Mouse (Mus musculus): Measurements from ENCODE around the gene Cpxm1. TPM values are rescaled to one million over a fixed set of nuclear protein-coding genes. Genes with fewer than 3 reads are reported as not detected.

Gene Cpxm1
- polyA plus RNA-seq, 1 experiment from 2014 or later = 29.9 TPM

DNA sequence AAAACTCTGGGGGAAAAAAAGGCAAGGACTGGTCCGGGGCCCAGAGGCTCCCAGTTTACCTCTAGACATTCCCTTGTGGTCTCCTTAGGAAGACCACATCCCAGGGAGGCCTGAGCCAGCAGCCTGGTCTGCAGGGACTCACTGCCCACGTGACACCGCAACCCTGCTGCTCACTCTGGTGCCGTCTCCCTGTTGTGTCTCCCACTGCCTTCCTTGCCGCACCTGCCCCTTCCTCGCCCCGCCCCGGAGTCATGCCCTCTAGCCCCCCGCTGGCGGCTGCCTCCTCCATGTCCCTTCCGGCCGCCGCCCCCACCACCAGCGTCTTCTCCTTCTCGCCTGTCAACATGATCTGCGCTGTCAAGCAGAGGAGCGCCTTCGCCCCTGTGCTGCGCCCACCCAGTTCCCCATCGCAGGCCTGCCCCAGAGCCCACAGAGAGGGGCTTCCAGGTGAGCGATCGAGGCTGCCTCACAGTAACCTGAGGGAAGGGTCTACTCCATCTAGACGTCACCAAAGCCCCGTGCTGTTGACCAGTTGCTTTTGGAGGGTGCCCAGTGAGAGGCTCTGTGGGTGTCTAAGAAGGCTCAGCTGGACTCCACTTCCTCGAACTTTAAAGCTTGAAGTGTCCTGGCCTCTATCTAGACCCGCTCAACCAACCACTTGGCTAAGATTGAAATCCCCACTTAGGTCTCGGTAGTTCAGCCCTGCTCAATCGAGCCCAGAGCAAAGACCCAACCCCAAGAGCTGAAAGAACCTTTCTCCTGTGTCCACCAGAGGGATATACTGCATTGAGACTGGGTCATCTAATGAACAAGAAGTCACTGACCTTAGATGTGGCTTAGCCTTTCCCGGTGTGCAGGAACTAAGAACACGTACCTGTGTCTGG, 31.9 kb downstream of the Cpxm1 start:
- Histone ChIP-seq H3K4me3 (ENCODE audit: low read depth, low read length) (peak overlapping the region; percentile 23), H3K27me3 (ENCODE audit: control insufficient read depth, insufficient read depth, low read length) (peaks cover 36% of the 10 kb centered on the region), H3K4me1 (replicated peaks; ENCODE audit: control insufficient read depth, insufficient read depth, low read length) (peaks cover 10% of the 10 kb centered on the region; the same call in 1 of the 2 replicates), H3K27ac (ENCODE audit: low read depth, low read length) (no peak overlapping the region), H3K4me2 (ENCODE audit: low read depth, low read length, severe bottlenecking) (peak overlapping the region; percentile 42), H3K9me3 (ENCODE audit: control insufficient read depth, low read length) (no peaks in the 10 kb centered on the region), H3K9ac (ENCODE audit: low read length) (0 out of 2 replicates have a peak overlapping the region, but pooled peaks have one; percentile 12), H3K36me3 (ENCODE audit: control insufficient read depth, insufficient read depth, low read length) (no peaks in the 10 kb centered on the region)
- 8% methylated on average over 30 of the region's 30 CpGs for WGBS
- DNase-seq (ENCODE audit: low spot score) (peak; percentile 51), ATAC-seq (replicated peaks; ENCODE audit: low FRiP score) (no peak)

DNA sequence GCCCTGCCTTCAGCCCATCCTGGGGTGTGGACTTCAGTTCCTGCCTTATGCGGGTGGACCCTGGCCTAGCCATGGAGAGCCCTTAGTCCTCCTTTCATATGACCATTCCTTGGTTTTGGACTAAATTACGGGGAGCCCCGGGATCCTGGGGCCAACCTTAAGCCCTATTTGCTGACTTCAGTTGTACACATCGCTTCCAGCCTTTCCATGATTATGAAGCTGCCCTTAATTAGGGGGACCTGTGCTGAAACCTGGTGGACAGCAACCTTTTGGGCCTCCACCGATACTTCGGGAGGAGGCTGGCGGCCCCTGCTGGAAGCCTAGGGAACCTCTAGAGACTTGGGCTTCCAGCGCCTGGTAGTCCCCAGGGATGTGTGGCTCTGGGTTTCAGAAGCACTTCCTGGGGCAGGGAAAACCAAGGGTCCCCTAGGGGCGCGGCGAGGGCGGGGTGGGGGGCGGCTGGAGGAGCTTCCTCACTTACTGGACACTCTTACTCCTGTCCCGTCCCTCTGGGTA, 34.8 kb downstream of the Cpxm1 start:
- WGBS = 1% methylated on average over 14 of the region's 14 CpGs
- no peak overlapping the region for H3K27ac ChIP-seq (ENCODE audit: low read depth, low read length)
- H3K4me3 ChIP-seq (ENCODE audit: low read depth, low read length) = no peak overlapping the region
- peaks cover 10% of the 10 kb centered on the region; the same call in 1 of the 2 replicates for H3K4me1 ChIP-seq (replicated peaks; ENCODE audit: control insufficient read depth, insufficient read depth, low read length)
- no peak overlapping the region for H3K9ac ChIP-seq (ENCODE audit: low read length)
- DNase-seq (ENCODE audit: low spot score) = peak; percentile 82
- peaks cover 47% of the 10 kb centered on the region for H3K27me3 ChIP-seq (ENCODE audit: control insufficient read depth, insufficient read depth, low read length)
- H3K4me2 ChIP-seq (ENCODE audit: low read depth, low read length, severe bottlenecking) = no peak overlapping the region
- ATAC-seq (replicated peaks; ENCODE audit: low FRiP score) = 0 out of 2 replicates have a peak, but pooled peaks have one; percentile 67
- H3K9me3 ChIP-seq (ENCODE audit: control insufficient read depth, low read length) = no peaks in the 10 kb centered on the region
- no peaks in the 10 kb centered on the region for H3K36me3 ChIP-seq (ENCODE audit: control insufficient read depth, insufficient read depth, low read length)

DNA sequence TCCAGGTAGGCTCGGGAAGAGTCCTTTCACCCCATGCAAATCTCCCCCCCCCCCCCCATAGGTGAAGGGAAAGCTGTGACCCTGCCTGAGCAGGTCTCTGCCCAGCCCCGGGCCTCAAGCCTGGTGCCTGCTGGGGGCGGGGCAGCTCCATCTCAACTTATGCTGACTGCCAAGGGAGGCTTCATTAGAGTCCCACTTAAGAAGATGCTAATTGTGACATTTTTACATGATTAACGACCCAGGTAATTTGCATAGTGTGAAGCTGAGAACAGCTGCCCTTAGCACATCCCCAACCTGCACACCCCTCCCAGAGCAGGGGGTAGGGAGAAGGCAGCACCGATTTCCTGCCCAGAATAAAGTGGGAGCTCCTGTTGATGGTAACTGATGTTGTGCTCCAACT, 38.5 kb downstream of the Cpxm1 start:
- H3K4me1 ChIP-seq (replicated peaks; ENCODE audit: control insufficient read depth, insufficient read depth, low read length) = peaks cover 8% of the 10 kb centered on the region; the same call in 1 of the 2 replicates
- H3K27me3 ChIP-seq (ENCODE audit: control insufficient read depth, insufficient read depth, low read length) = peaks cover 42% of the 10 kb centered on the region
- H3K27ac ChIP-seq (ENCODE audit: low read depth, low read length) = no peak overlapping the region
- H3K9me3 ChIP-seq (ENCODE audit: control insufficient read depth, low read length) = no peaks in the 10 kb centered on the region
- H3K9ac ChIP-seq (ENCODE audit: low read length) = no peak overlapping the region
- no peak overlapping the region for H3K4me2 ChIP-seq (ENCODE audit: low read depth, low read length, severe bottlenecking)
- no peak overlapping the region for H3K4me3 ChIP-seq (ENCODE audit: low read depth, low read length)
- DNase-seq (ENCODE audit: low spot score) = no peak
- no peaks in the 10 kb centered on the region for H3K36me3 ChIP-seq (ENCODE audit: control insufficient read depth, insufficient read depth, low read length)
- ATAC-seq (replicated peaks; ENCODE audit: low FRiP score) = peak; percentile 64
- 24% methylated on average over 5 of the region's 5 CpGs for WGBS

DNA sequence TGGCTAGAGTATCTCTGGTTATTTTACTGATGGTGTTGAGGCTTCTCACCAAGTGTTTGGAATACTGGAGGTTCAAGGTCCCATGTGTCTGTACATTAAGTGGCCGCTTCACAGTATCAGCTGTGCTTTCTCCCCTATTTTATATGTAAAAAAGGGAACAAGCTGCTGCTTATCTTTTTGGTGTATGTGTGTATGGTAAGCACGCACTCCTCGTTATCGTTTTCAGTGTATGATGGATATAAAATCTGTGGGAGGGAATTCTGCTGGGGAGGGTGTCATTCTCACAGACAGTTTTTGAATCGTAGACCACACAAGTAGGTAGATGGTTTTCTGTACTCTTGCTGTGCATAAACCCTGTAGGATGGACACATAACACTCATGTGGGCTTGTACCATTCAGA, 39.8 kb downstream of the Cpxm1 start:
- Histone ChIP-seq H3K4me3 (ENCODE audit: low read depth, low read length) (no peak overlapping the region), H3K27ac (ENCODE audit: low read depth, low read length) (no peak overlapping the region), H3K9me3 (ENCODE audit: control insufficient read depth, low read length) (no peaks in the 10 kb centered on the region), H3K9ac (ENCODE audit: low read length) (no peak overlapping the region), H3K4me2 (ENCODE audit: low read depth, low read length, severe bottlenecking) (no peak overlapping the region), H3K27me3 (ENCODE audit: control insufficient read depth, insufficient read depth, low read length) (peaks cover 32% of the 10 kb centered on the region), H3K36me3 (ENCODE audit: control insufficient read depth, insufficient read depth, low read length) (no peaks in the 10 kb centered on the region), H3K4me1 (replicated peaks; ENCODE audit: control insufficient read depth, insufficient read depth, low read length) (peaks cover 8% of the 10 kb centered on the region; the same call in 1 of the 2 replicates)
- ATAC-seq (replicated peaks; ENCODE audit: low FRiP score) (no peak), DNase-seq (ENCODE audit: low spot score) (no peak)
- WGBS = 96% methylated on average over 5 of the region's 5 CpGs

DNA sequence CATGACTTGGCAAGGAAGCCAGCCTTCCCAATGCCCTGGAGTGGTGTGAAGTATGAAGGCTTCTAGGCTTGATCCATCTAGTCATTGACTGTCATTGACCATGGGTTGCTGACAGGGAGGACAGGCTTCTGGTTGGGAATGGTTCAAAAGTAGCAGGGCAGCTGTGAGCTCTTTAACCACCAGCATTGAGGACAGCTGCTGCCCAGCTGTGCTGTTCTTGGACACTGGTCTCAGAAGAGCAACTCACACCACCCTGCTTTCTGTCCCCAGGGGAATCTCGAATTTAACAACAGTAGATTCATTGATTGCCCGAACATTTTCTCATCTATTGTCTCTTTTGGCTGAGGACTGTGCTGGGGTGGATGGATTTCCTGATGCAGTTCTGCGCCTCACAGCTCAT, 43.5 kb downstream of the Cpxm1 start:
- H3K27me3 ChIP-seq (ENCODE audit: control insufficient read depth, insufficient read depth, low read length) = no peaks in the 10 kb centered on the region
- H3K27ac ChIP-seq (ENCODE audit: low read depth, low read length) = no peak overlapping the region
- DNase-seq (ENCODE audit: low spot score) = no peak
- no peak overlapping the region for H3K9ac ChIP-seq (ENCODE audit: low read length)
- no peak overlapping the region for H3K4me3 ChIP-seq (ENCODE audit: low read depth, low read length)
- H3K9me3 ChIP-seq (ENCODE audit: control insufficient read depth, low read length) = no peaks in the 10 kb centered on the region
- WGBS = 77% methylated on average over 3 of the region's 3 CpGs
- H3K4me2 ChIP-seq (ENCODE audit: low read depth, low read length, severe bottlenecking) = no peak overlapping the region
- H3K4me1 ChIP-seq (replicated peaks; ENCODE audit: control insufficient read depth, insufficient read depth, low read length) = no peaks in the 10 kb centered on the region
- no peaks in the 10 kb centered on the region for H3K36me3 ChIP-seq (ENCODE audit: control insufficient read depth, insufficient read depth, low read length)
- no peak for ATAC-seq (replicated peaks; ENCODE audit: low FRiP score)

DNA sequence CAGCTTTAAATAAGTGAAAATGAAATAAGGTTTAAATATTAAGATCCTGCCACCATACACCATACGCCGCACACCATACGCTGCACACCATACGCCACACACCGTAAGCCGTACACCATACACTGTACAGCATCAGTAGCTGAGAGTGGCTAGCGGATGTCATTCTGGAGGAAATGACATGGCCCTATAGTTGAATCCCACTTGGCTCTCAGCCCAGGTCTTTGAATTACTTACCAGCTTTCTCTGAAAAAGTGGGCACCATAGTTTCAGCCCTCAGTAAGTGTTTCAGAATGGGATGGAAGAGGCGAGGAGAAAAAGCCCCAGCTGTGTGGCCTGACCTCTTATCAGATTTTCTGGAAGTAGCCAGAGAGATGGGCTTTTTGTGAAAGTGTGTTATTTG, 44.0 kb downstream of the Cpxm1 start:
- 96% methylated on average over 8 of the region's 8 CpGs for WGBS
- Histone ChIP-seq H3K4me2 (ENCODE audit: low read depth, low read length, severe bottlenecking) (no peak overlapping the region), H3K9ac (ENCODE audit: low read length) (no peak overlapping the region), H3K27ac (ENCODE audit: low read depth, low read length) (no peak overlapping the region), H3K27me3 (ENCODE audit: control insufficient read depth, insufficient read depth, low read length) (no peaks in the 10 kb centered on the region), H3K4me3 (ENCODE audit: low read depth, low read length) (no peak overlapping the region), H3K9me3 (ENCODE audit: control insufficient read depth, low read length) (no peaks in the 10 kb centered on the region), H3K4me1 (replicated peaks; ENCODE audit: control insufficient read depth, insufficient read depth, low read length) (no peaks in the 10 kb centered on the region), H3K36me3 (ENCODE audit: control insufficient read depth, insufficient read depth, low read length) (no peaks in the 10 kb centered on the region)
- no peak for DNase-seq (ENCODE audit: low spot score)
- no peak for ATAC-seq (replicated peaks; ENCODE audit: low FRiP score)

DNA sequence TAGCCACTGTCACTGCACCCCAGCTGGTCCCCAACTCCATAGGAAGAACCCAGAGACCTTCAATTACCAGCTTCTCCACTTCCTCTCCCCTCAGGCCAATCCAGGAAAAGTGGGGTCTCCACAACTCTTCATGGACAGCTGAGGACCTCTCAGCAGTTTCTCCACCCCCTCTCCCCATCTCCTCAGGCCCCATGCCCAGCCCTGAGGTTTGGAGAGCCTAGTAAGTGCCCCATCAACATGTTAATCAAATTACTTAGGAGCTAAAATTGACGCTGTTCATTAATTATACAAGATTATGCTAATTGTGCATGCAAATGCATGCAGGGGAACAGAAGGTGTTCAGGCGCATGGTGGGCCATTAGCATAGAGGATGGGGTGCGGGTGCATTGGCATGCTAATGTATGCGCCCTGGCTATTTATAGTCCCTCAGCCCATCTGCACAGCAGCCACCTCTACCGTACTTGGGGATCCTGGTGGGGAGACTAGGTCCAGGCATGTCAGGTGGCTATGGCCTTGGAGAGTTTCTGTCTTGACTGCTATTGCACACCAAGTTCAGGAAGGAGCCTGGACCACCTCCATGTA, 45.5 kb downstream of the Cpxm1 start:
- Histone ChIP-seq H3K9me3 (ENCODE audit: control insufficient read depth, low read length) (no peaks in the 10 kb centered on the region), H3K36me3 (ENCODE audit: control insufficient read depth, insufficient read depth, low read length) (no peaks in the 10 kb centered on the region), H3K4me2 (ENCODE audit: low read depth, low read length, severe bottlenecking) (no peak overlapping the region), H3K27ac (ENCODE audit: low read depth, low read length) (no peak overlapping the region), H3K4me1 (replicated peaks; ENCODE audit: control insufficient read depth, insufficient read depth, low read length) (no peaks in the 10 kb centered on the region), H3K9ac (ENCODE audit: low read length) (no peak overlapping the region), H3K27me3 (ENCODE audit: control insufficient read depth, insufficient read depth, low read length) (no peaks in the 10 kb centered on the region), H3K4me3 (ENCODE audit: low read depth, low read length) (no peak overlapping the region)
- DNase-seq (ENCODE audit: low spot score) (no peak), ATAC-seq (replicated peaks; ENCODE audit: low FRiP score) (peak; percentile 88)
- 40% methylated on average over 5 of the region's 5 CpGs for WGBS

DNA sequence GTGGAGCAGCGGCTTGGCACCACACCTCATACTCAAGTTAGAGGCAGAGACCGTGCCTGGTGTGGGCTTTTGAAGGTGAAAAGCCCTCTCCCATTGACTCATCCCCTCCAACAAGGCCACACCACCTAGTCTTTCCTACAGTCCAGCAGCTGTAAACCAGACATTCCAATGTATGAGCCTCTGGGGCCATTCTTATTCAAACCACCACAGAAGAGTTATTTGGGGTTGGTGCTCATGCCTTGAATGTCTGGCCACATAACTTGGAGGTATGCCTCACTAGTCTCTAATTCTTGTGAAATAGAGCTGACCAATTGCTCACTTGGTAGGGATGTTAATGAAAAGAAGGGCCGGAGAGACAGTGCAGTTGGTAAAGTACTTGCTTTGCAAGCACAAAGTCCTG, 47.0 kb downstream of the Cpxm1 start:
- H3K9me3 ChIP-seq (ENCODE audit: control insufficient read depth, low read length) = no peaks in the 10 kb centered on the region
- no peak overlapping the region for H3K4me3 ChIP-seq (ENCODE audit: low read depth, low read length)
- no peaks in the 10 kb centered on the region for H3K27me3 ChIP-seq (ENCODE audit: control insufficient read depth, insufficient read depth, low read length)
- 91% methylated on average over 3 of the region's 3 CpGs for WGBS
- no peak for DNase-seq (ENCODE audit: low spot score)
- no peak overlapping the region for H3K4me2 ChIP-seq (ENCODE audit: low read depth, low read length, severe bottlenecking)
- ATAC-seq (replicated peaks; ENCODE audit: low FRiP score) = no peak
- no peak overlapping the region for H3K27ac ChIP-seq (ENCODE audit: low read depth, low read length)
- no peaks in the 10 kb centered on the region for H3K36me3 ChIP-seq (ENCODE audit: control insufficient read depth, insufficient read depth, low read length)
- H3K9ac ChIP-seq (ENCODE audit: low read length) = no peak overlapping the region
- no peaks in the 10 kb centered on the region for H3K4me1 ChIP-seq (replicated peaks; ENCODE audit: control insufficient read depth, insufficient read depth, low read length)
